14 mouse cellular contexts compared by ENCODE assay signal in the genomic region with DNA sequence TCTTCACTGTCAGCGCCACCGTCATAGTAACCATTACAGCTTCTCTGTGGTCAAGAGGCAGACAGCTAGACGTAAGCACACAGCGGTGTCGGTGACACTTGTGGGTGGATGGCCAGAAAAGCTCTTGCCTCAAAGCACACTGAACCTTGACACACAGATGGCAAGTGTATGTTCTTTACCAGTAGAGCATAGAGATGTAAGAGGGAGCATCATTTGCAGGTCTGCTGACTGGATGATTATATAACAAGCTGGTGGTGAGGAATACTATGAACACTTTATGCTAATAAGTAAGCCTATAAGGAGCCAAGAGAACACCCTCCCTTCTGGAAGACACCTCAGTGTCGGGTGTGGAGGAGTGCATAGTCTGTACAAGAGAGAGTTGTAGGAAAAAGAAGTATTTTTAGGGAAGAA.
DNase-seq lines count a peak whose midpoint lies in the region; ATAC-seq and TF ChIP-seq lines count a peak whose summit lies in the region.
"Had no signal": no experiment of that assay in that cellular context is flagged by ENCODE, and none has a peak within 500 bp of the region (broad histone marks: within the 10 kb centered on the region; RNA-seq: fewer than 3 reads in every experiment).

No protein-coding gene starts in this region.

- no peak overlapping the region for H3K27ac ChIP-seq in midbrain, embryonic 11.5 days (ENCODE audit: low read depth, low read length)
- no peak overlapping the region for H3K27ac ChIP-seq in midbrain, embryonic 10.5 days (replicated peaks)
- peak overlapping the region; percentile 93 for H3K27ac ChIP-seq in olfactory bulb, adult 2 months (ENCODE audit: insufficient read depth, low read depth, low read length)
- H3K27ac ChIP-seq: embryonic facial prominence, embryonic 13.5 days; lung, embryonic 15.5 days had no signal

- H3K4me1 ChIP-seq in midbrain, embryonic 11.5 days (ENCODE audit: control insufficient read depth, insufficient read depth, low read length): no peaks in the 10 kb centered on the region
- H3K4me1 ChIP-seq in midbrain, embryonic 10.5 days: peaks cover 10% of the 10 kb centered on the region; the same call in 1 of the 2 replicates
- H3K4me1 ChIP-seq in olfactory bulb, adult 2 months (ENCODE audit: control insufficient read depth, insufficient read depth, low read length): peaks cover 11% of the 10 kb centered on the region
- H3K4me1 ChIP-seq: lung, embryonic 15.5 days had no signal

- H3K9me3 ChIP-seq in midbrain, embryonic 11.5 days (ENCODE audit: control insufficient read depth, low read length): no peaks in the 10 kb centered on the region
- no peaks in the 10 kb centered on the region for H3K9me3 ChIP-seq in midbrain, embryonic 10.5 days (replicated peaks)
- H3K9me3 ChIP-seq: embryonic facial prominence, embryonic 13.5 days; lung, embryonic 15.5 days had no signal

- TF ChIP-seq POLR2A in olfactory bulb, adult 2 months (IDR thresholded peaks at IDR 0.05; ENCODE audit: insufficient read depth, low read depth, low read length): no peak

- no peaks in the 10 kb centered on the region for H3K27me3 ChIP-seq in midbrain, embryonic 11.5 days (ENCODE audit: control insufficient read depth, insufficient read depth, low read length)
- no peaks in the 10 kb centered on the region for H3K27me3 ChIP-seq in midbrain, embryonic 10.5 days (ENCODE audit: low read depth, poor library complexity, severe bottlenecking)
- H3K27me3 ChIP-seq: embryonic facial prominence, embryonic 13.5 days; lung, embryonic 15.5 days had no signal

- no peak overlapping the region for H3K4me3 ChIP-seq in midbrain, embryonic 11.5 days (ENCODE audit: low read depth, low read length)
- H3K4me3 ChIP-seq in midbrain, embryonic 10.5 days: no peak overlapping the region
- no peak overlapping the region for H3K4me3 ChIP-seq in olfactory bulb, adult 2 months (ENCODE audit: insufficient read depth, low read depth, low read length)
- H3K4me3 ChIP-seq: embryonic facial prominence, embryonic 13.5 days; lung, embryonic 15.5 days had no signal

- no peak overlapping the region for H3K4me2 ChIP-seq in midbrain, embryonic 11.5 days
- H3K4me2 ChIP-seq: embryonic facial prominence, embryonic 13.5 days; lung, embryonic 15.5 days had no signal

- no peak for ATAC-seq in midbrain, embryonic 11.5 days (ENCODE audit: low FRiP score)

- no peak overlapping the region for H3K9ac ChIP-seq in midbrain, embryonic 11.5 days (ENCODE audit: low read length)
- H3K9ac ChIP-seq: embryonic facial prominence, embryonic 13.5 days; lung, embryonic 15.5 days had no signal

- H3K36me3 ChIP-seq in midbrain, embryonic 11.5 days (ENCODE audit: control insufficient read depth, insufficient read depth, low read length): no peaks in the 10 kb centered on the region
- H3K36me3 ChIP-seq in midbrain, embryonic 10.5 days: no peaks in the 10 kb centered on the region
- H3K36me3 ChIP-seq: embryonic facial prominence, embryonic 13.5 days; lung, embryonic 15.5 days had no signal

- peak; percentile 43 to 74 for DNase-seq in frontal cortex, postnatal 36 days (ENCODE audit: low spot score in 2 of 2)
- no peak for DNase-seq in frontal cortex, postnatal 14 days (ENCODE audit: low spot score in 2 of 2)
- peak; percentile 57 for DNase-seq in midbrain, embryonic 11.5 days (ENCODE audit: low spot score, missing footprints)
- no peak for DNase-seq in midbrain, embryonic 10.5 days (ENCODE audit: low spot score)
- peak; percentile 62 for DNase-seq in left cerebral cortex, adult 11 months (ENCODE audit: low spot score)
- no peak for DNase-seq in heart, postnatal 36 days
- no peak for DNase-seq in urinary bladder, postnatal 36 days (ENCODE audit: low spot score in 2 of 2)
- DNase-seq: adrenal gland, adult 8-10 months; gastrocnemius, postnatal 10 days; kidney, adult 8-10 months; thymus, postnatal 36 days had no signal

- no peak for TF ChIP-seq CTCF in olfactory bulb, adult 2 months (IDR thresholded peaks at IDR 0.05; ENCODE audit: insufficient read depth, low read depth, low read length)

- intact Hi-C loops in heart, postnatal 36 days (cut with DNase I): no loop called here

- WGBS in midbrain, embryonic 11.5 days: 88% methylated on average over 6 of the region's 6 CpGs
- WGBS in midbrain, embryonic 10.5 days: 87% methylated on average over 6 of the region's 6 CpGs
- WGBS in olfactory bulb, adult 2 months: 59% methylated on average over 6 of the region's 6 CpGs

Comparison
In these comparisons a context has a peak if more than half of its experiments do, and no peak if none do; other contexts are left out.
1. DNase-seq: peak in frontal cortex, postnatal 36 days (2 of 2), midbrain, embryonic 11.5 days (single experiment) and left cerebral cortex, adult 11 months (single experiment); none in frontal cortex, postnatal 14 days (0 of 2), midbrain, embryonic 10.5 days (single experiment), heart, postnatal 36 days (0 of 2) and urinary bladder, postnatal 36 days (0 of 2).